Mouse (Mus musculus): ENCODE results near the gene Cadps. TPM values are rescaled to one million over a fixed set of nuclear protein-coding genes. Genes with fewer than 3 reads are reported as not detected.
"Not testable (repeated sequence)": the region's sequence is repeated elsewhere in the genome, so short reads cannot be mapped to it uniquely, and the experiment has no call there.

Gene Cadps
- total RNA-seq, 2 experiments from 2014 or later, result 9.6 to 12.7 TPM

GRCm38 (mm10) chr14:12592472-12593075, 230.3 kb downstream of the Cadps start:
- no peak for DNase-seq (ENCODE audit: low spot score in 2 of 2)

DNA sequence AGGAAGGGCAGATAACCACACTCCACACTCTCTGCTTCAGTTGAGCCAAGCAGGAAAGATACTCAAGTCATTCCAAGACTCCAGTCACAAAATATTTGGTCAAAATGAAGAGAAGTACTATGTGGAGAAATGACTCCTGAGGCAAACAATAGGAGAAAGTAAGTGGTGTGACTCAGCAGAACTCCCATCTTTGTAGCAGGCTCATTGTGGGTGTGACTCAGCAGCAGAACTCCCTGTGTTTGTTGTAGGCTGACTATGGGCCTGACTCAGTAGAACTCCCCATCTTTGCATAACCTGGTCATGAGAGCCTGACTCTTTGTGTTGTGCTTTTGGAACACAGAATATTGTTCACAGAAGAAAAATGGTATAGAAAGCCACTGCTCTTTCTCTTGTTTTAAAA, 231.1 kb downstream of the Cadps start:
- no peak for DNase-seq (ENCODE audit: low spot score in 2 of 2)

GRCm38 (mm10) chr14:12583536-12583935, 239.3 kb downstream of the Cadps start:
- no peak for DNase-seq (ENCODE audit: low spot score in 2 of 2)

DNA sequence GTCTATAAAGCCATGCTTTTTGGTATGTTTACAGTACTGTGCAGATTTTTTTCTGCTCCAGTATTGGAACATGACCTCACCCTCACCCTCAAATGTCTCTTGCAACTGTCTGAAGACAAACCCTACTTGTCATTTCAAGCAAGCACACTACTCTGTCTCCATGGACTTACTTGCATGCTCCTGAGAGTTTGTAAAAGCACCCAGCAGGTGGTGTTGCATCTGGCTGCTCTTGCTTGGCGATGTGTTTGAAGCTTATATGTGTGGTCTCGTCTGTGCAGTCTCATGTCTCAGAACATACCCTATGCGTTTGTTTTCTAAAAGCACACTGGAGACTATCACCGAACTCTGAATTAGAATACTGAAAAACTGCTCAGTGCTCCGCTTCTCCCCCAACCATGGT, 241.2 kb downstream of the Cadps start:
- DNase-seq (ENCODE audit: low spot score in 2 of 2), result no peak

DNA sequence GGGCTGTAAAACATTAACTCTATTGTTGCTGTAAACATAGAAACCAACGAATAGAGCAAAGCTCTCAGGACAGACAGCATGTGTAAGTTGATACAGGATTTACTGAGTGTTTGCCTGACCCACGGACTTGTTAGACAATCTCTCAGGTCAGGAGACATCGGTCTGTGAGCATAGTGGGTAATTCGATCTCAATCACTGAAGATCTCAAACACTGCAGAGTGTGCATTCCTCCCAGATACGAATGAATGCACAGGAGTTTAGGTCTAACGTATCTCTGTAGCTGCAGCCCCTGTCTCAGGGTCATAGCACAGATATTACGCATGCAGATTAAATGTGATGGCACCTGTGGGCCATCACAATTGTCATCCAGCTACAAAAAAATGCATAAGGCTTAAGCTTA, 242.1 kb downstream of the Cadps start:
- DNase-seq (ENCODE audit: low spot score in 2 of 2), result no peak

DNA sequence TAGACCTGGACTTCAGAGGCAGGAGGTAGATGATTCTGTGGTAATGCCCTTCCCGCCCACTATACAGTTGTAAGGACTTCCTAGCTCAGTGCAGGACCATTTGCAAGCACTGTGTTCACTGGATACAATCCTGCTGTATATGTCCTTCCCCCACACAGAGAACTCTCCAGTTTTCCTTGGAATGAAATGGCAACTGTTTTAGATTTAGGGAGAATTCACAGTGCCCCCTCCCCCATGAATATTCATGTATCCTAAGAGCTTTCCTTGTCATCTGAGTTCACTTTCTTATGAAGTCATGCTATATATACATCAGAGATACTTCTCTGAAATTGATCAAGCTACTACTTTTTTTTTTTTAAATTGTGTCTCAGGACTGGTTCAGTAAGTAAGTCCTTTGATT, 244.7 kb downstream of the Cadps start:
- DNase-seq (ENCODE audit: low spot score in 2 of 2), result no peak

- DNase-seq (ENCODE audit: low spot score in 2 of 2), result no peak
These were observed 245.3 kb downstream of the Cadps start for GRCm38 (mm10) chr14:12577475-12578140.

- DNase-seq (ENCODE audit: low spot score in 2 of 2), result peak in 1 of 2 experiments; percentile 31
These were observed 247.8 kb downstream of the Cadps start for GRCm38 (mm10) chr14:12575105-12575504.

- DNase-seq (ENCODE audit: low spot score in 2 of 2), result no peak
These were observed 248.5 kb downstream of the Cadps start for GRCm38 (mm10) chr14:12574336-12574735.

GRCm38 (mm10) chr14:12561730-12562129, 261.1 kb downstream of the Cadps start:
- not testable (repeated sequence) for DNase-seq (ENCODE audit: low spot score in 2 of 2)

DNA sequence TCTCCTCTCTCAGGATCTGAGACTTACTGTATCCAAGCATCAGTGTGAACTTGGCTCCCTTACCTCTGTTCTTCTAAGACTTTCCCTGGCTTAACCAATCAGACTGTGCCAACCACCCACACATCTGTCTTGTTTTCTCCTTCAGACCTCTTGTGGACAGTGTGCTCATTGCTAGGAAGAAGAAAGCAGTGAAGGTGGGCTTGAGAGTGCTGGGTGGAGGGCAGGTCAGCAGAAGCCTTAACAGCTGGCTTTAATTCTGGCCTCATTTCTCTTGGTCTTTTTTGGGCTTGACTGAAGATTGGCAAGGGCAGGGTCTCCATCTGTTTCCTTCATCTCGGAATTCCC, 262.7 kb downstream of the Cadps start:
- DNase-seq (ENCODE audit: low spot score in 2 of 2), result no peak

DNA sequence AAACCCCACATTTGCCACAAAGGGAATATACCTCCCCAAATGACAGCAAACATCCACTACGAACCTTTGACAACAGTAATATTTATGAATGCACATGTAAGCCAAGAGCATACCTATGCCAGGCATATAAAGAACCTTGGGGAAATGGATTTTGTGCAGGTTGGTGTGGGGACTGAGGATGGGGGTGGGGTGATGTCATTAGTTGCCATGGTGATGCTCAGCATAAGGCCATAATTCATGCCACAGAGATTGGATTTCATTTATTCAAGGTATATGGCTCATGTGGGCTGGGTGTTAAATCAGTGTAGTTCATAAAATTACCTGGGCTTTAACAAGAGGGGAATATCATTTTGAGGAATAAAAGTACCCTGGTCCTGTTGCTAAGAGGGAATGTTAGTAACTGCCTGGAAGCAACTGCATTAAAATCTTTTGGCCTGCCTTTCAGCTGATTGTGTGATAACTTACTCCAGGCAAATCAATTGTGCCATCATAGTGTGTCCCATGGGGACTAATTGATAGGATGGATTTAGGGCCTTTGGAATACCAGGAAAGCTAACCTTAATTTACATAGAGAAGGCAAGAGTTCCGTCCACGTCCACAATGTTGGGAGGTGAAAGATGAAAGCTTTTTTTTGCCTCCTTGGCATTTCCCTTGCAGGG, 263.2 kb downstream of the Cadps start:
- DNase-seq (ENCODE audit: low spot score in 2 of 2), result no peak

DNA sequence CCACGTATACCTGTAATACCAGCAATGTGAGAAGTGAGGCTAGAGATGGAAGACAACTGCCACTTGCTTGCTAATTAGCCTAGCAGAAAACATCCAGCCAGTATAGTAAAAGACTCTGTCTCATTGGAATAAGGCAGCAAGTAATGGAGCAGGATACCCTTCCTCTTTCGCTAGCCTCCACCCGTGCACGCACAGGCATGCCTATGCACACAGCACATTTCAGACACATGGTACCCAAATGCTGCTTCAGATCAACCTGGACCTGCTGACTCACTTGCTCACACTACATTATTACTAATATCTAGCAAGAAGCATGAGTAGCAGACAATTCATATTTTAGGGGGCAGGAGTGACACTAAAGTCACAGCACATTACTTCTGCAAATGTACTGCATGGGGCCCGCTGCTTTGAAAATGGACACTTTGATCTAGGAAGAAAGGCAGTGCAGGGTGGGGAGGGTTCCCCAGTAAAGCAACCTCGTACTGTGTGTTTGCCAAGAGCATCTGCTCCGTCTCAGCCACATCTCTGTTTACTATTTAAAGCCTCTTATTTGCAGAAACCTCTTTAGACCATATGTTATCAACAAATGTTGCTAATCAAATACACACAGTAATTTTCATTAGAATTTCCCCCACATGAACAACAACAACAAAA, 263.8 kb downstream of the Cadps start:
- DNase-seq (ENCODE audit: low spot score in 2 of 2), result no peak

DNA sequence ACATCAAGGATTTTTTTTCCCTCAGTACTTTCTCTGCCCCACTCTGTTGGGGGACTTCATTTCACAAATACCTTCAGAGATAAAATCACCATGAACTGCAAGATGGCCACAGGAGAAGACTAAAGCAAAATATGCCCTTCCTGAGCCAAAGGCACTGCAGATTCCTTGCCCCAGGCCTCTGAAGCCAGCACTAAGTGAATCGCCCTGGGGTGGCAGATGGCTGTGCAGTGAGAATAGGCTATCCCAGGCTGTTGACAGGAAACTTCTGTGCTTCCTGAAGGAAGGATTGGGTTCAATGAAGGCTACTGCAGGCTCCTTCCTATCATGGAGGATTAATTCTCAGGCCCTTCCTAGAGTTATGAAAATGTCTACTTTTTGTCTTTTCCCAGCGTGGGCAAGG, 268.4 kb downstream of the Cadps start:
- no peak for DNase-seq (ENCODE audit: low spot score in 2 of 2)

- DNase-seq (ENCODE audit: low spot score in 2 of 2), result no peak
These were observed 271.5 kb downstream of the Cadps start for GRCm38 (mm10) chr14:12551353-12551752.

DNA sequence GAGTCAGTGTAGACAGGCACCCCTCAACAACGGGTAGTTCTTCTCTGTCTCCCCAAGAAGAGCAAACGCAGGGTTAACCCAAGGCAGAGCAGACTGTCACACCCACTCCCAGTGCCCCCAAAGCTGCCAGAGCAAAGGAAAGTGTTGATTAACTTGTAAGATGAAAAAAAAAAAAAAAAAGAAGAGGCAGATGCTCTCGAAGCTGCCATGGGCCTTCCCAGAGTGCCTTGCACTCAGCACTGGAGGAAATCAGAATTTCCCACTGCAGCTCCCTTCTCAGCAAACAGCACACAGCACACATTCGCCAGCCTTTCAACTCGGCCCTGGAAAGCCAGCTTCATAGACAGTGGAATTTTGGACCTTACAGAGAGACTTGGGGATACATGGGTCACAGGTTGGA, 271.9 kb downstream of the Cadps start:
- no peak for DNase-seq (ENCODE audit: low spot score in 2 of 2)

DNA sequence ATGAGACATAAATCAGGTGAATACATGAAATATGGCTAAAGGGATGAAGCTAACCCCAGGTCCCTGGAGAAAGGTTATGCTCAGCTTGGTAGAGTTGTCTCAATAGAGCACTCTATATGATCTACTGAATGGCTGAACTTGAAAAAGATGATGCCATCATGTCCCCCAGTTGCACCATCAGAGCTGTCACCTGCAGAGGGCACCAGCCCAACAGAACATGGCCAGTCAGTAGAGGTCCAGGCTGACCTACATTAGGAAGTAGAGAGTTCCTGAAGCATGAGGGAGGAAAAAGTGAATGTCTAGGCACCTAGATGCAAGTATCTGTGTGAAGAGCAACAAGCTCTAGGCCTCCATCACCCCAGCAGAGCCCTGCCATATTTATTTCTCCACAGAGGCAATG, 273.6 kb downstream of the Cadps start:
- DNase-seq (ENCODE audit: low spot score in 2 of 2), result no peak

DNA sequence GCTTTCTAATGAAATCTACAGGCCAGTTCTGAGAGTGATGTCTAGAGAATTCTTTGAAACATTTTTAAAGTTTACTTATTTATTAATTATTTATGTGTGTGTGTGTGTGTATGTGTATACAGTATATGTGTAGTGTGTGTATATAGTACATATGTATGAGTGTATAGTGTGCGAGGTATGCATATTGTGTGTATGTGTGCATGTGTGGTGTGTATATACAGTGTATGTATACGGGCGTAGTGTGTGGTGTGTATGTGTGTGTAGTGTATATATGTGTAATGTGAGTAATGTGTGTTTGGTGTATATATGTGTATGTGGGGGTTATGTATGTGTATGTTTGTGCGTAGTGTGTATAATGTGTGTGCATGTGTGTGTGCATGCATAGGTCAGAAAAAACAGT, 275.4 kb downstream of the Cadps start:
- DNase-seq (ENCODE audit: low spot score in 2 of 2), result no peak

DNA sequence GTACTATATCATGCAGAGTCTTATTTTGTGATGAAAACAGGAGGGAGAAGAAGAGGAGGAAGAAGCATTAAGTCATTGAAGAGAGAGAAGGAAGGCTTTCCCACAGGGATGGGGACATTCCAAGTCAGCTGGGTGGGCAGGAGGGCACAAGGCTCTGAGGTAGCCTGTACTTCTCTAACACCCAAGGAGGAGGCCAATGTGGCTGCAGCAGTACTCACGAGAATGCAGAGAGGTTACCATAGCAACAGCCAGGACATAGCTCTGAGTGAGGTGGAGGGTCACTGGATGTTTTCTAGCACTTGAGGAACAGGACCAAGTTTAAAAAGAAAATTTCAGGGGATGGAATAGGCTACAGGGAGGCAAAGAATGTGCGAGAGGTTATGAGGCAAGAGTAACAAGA, 281.1 kb downstream of the Cadps start:
- no peak for DNase-seq (ENCODE audit: low spot score in 2 of 2)

- DNase-seq (ENCODE audit: low spot score in 2 of 2), result no peak
These were observed 283.8 kb downstream of the Cadps start for GRCm38 (mm10) chr14:12539071-12539470.

DNA sequence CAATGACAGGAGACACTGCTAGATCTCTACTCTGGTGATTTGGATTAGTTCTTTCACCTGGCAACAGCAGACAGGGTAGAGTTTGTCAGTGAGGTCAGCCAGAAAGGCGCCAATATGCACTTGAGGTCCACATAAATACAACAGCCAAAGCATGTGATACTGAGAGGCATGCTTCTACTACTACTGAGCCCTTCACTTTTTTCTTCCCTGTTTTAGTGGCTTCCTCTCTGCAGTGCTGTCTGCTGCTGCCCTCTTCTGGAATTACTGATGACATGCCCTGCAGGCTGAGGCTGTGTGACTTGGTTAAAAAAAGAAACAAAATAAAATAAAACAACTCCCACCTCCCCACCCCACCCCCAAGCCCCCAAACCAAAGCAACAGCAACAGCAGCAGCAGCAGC, 291.8 kb downstream of the Cadps start:
- no peak for DNase-seq (ENCODE audit: low spot score in 2 of 2)

- DNase-seq (ENCODE audit: low spot score in 2 of 2), result no peak
These were observed 292.3 kb downstream of the Cadps start for GRCm38 (mm10) chr14:12530554-12530953.

Measured in adrenal gland, adult 18-20 months (tissue).